Mouse (Mus musculus): ENCODE data around the gene Rnf114. TPM values are rescaled to one million over a fixed set of nuclear protein-coding genes. Genes with fewer than 3 reads are reported as not detected.
A peak's percentile ranks its signal among the peaks of the same experiment; 100 is the strongest.

Gene Rnf114
- polyA plus RNA-seq, 1 experiment from 2014 or later, result 90.8 TPM

DNA sequence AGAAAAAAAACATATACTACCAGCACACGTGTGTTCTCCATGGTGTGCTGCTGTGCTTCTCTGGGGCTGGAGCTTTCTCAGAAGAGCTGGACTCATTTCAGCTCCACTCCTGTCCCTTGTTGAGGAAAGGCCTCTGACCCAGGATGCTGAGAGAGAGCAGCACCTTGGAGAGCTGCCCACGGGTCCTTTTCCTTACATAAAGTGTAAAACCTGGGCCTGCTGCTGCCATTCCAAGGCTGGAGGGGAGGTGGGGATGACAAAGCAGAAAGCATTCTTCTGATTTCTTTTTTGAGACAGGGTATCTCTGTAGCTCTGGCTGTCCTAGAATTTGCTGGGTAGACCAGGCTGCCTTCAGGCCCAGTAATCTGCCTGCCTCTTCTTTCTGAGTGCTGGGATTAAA lies 14.3 kb upstream of the Rnf114 start:
- no peaks in the 10 kb centered on the region for H3K27me3 ChIP-seq
- H3K4me3 ChIP-seq, result no peak overlapping the region
- peaks cover 56% of the 10 kb centered on the region for H3K36me3 ChIP-seq
- no peak overlapping the region for H3K9ac ChIP-seq
- 48% methylated on average over 2 of the region's 2 CpGs for WGBS
- no peaks in the 10 kb centered on the region for H3K9me3 ChIP-seq
- no peak overlapping the region; the same call in 1 of the 2 replicates for H3K27ac ChIP-seq
- no peak for ATAC-seq (ENCODE audit: low FRiP score, low read depth)
- H3K4me1 ChIP-seq, result peaks cover 17% of the 10 kb centered on the region
- no peak overlapping the region for H3K4me2 ChIP-seq (replicated peaks)

GRCm38 (mm10) chr2:167479501-167479900 lies 12.9 kb upstream of the Rnf114 start:
- H3K36me3 ChIP-seq, result peaks cover 56% of the 10 kb centered on the region
- H3K9me3 ChIP-seq, result no peaks in the 10 kb centered on the region
- H3K9ac ChIP-seq, result no peak overlapping the region
- H3K4me2 ChIP-seq (replicated peaks), result no peak overlapping the region
- WGBS, result 95% methylated on average over 1 of the region's 1 CpGs
- no peak overlapping the region for H3K4me3 ChIP-seq
- no peak overlapping the region for H3K27ac ChIP-seq
- H3K27me3 ChIP-seq, result no peaks in the 10 kb centered on the region
- no peak for ATAC-seq (ENCODE audit: low FRiP score, low read depth)
- peaks cover 17% of the 10 kb centered on the region for H3K4me1 ChIP-seq

DNA sequence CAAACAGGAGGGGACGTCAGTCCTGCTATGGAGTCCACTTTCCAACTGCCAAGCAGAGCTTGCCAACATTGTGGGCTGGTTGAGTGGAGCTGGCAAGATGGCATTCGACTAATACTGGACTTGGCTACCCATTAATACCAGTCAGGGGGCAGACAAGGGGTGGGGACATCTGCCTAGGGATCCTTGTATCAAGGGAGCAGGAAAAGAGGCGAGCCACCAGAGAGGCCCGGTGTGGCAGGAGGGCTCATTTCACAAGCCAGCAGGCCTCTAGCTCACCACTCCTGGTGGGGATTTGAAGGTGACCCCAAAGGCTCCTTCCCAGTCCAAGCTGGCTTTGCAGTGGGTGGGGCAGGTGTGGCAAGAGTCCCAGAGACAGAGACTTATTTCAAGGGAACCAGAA lies 9.8 kb upstream of the Rnf114 start:
- Histone ChIP-seq H3K4me3 (no peak overlapping the region), H3K27ac (no peak overlapping the region), H3K4me2 (replicated peaks) (no peak overlapping the region), H3K9me3 (no peaks in the 10 kb centered on the region), H3K27me3 (no peaks in the 10 kb centered on the region), H3K9ac (no peak overlapping the region), H3K4me1 (no peaks in the 10 kb centered on the region), H3K36me3 (peaks cover 68% of the 10 kb centered on the region)
- ATAC-seq (ENCODE audit: low FRiP score, low read depth), result no peak
- WGBS, result 93% methylated on average over 4 of the region's 4 CpGs

- no peak for ATAC-seq (ENCODE audit: low FRiP score, low read depth)
- H3K36me3 ChIP-seq, result peaks cover 69% of the 10 kb centered on the region
- H3K9me3 ChIP-seq, result no peaks in the 10 kb centered on the region
- no peak overlapping the region for H3K4me3 ChIP-seq
- WGBS, result 93% methylated on average over 27 of the region's 27 CpGs
- no peak overlapping the region for H3K27ac ChIP-seq
- no peak overlapping the region for H3K9ac ChIP-seq
- H3K4me2 ChIP-seq (replicated peaks), result no peak overlapping the region
- no peaks in the 10 kb centered on the region for H3K27me3 ChIP-seq
- H3K4me1 ChIP-seq, result no peaks in the 10 kb centered on the region
These were observed 9.2 kb upstream of the Rnf114 start for GRCm38 (mm10) chr2:167483081-167483826.

DNA sequence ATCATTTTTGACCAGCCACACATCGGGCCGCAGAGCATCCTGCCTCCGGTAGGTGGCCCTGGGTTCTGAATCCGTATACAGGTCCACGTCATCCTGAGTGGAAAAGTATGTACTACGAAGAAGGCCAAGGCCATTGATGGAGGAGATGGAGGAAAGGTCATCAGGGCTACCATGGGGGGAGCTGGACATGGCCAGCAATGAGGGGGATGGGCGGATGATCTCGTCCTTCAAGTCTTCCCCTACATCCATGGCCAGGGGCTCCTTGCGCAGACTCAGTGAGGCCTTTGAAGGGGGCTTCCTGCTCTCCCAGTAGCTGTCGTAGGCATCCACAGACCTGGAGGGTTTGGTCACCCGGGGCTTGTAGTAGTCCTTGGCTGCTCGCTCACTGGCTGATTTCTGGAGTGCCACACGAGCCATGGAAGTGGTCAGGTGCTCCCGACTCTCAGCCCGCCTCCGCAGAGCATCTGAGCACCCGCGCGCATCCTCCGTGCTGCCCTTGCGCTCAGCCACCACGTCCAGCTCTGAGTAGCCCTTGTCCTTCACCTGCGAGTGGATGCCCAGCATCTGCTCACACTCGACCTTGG lies 8.5 kb upstream of the Rnf114 start:
- ATAC-seq (ENCODE audit: low FRiP score, low read depth), result no peak
- no peaks in the 10 kb centered on the region for H3K27me3 ChIP-seq
- H3K9me3 ChIP-seq, result no peaks in the 10 kb centered on the region
- no peak overlapping the region for H3K27ac ChIP-seq
- 94% methylated on average over 24 of the region's 24 CpGs for WGBS
- H3K9ac ChIP-seq, result no peak overlapping the region
- H3K36me3 ChIP-seq, result peaks cover 74% of the 10 kb centered on the region
- H3K4me3 ChIP-seq, result no peak overlapping the region
- no peaks in the 10 kb centered on the region for H3K4me1 ChIP-seq
- H3K4me2 ChIP-seq (replicated peaks), result no peak overlapping the region

GRCm38 (mm10) chr2:167484932-167485331 lies 7.5 kb upstream of the Rnf114 start:
- Histone ChIP-seq H3K36me3 (peaks cover 71% of the 10 kb centered on the region), H3K4me3 (no peak overlapping the region), H3K27ac (no peak overlapping the region), H3K27me3 (no peaks in the 10 kb centered on the region), H3K9me3 (no peaks in the 10 kb centered on the region), H3K4me2 (replicated peaks) (no peak overlapping the region), H3K9ac (no peak overlapping the region), H3K4me1 (no peaks in the 10 kb centered on the region)
- no peak for ATAC-seq (ENCODE audit: low FRiP score, low read depth)
- WGBS, result 90% methylated on average over 11 of the region's 11 CpGs

- no peak overlapping the region for H3K27ac ChIP-seq
- H3K4me3 ChIP-seq, result no peak overlapping the region
- H3K4me2 ChIP-seq (replicated peaks), result no peak overlapping the region
- no peak for ATAC-seq (ENCODE audit: low FRiP score, low read depth)
- peaks cover 7% of the 10 kb centered on the region for H3K4me1 ChIP-seq
- H3K9ac ChIP-seq, result no peak overlapping the region
- 84% methylated on average over 7 of the region's 7 CpGs for WGBS
- H3K36me3 ChIP-seq, result peaks cover 65% of the 10 kb centered on the region
- no peaks in the 10 kb centered on the region for H3K9me3 ChIP-seq
- no peaks in the 10 kb centered on the region for H3K27me3 ChIP-seq
These were observed 6.7 kb upstream of the Rnf114 start for GRCm38 (mm10) chr2:167485501-167486377.

- Histone ChIP-seq H3K27ac (no peak overlapping the region), H3K4me2 (replicated peaks) (no peak overlapping the region), H3K36me3 (peaks cover 60% of the 10 kb centered on the region), H3K4me3 (no peak overlapping the region), H3K27me3 (no peaks in the 10 kb centered on the region), H3K9ac (no peak overlapping the region), H3K9me3 (no peaks in the 10 kb centered on the region), H3K4me1 (peaks cover 16% of the 10 kb centered on the region)
- ATAC-seq (ENCODE audit: low FRiP score, low read depth), result no peak
- WGBS, result 87% methylated on average over 4 of the region's 4 CpGs
These were observed 5.9 kb upstream of the Rnf114 start for GRCm38 (mm10) chr2:167486573-167486972.

- ATAC-seq (ENCODE audit: low FRiP score, low read depth), result no peak
These were observed 4.9 kb upstream of the Rnf114 start for GRCm38 (mm10) chr2:167487551-167487950.

DNA sequence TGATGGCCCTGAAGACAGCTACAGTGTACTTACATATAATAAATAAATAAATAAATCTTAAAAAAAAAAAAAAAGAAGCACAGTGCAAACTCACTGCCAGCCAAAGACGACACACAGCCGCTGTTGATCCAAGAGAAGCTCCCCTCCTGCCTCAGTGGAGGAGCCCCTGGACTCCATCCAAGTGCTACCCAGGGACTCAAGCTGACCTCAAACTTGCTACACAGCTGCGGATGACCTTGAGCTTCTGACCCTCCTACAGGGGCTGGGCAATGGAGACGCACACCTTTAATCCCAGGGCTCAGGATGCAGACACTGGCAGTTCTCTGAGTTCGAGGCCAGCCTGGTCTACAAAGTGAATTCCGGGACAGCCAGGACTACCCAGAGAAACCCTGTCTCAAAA lies 4.5 kb upstream of the Rnf114 start:
- H3K27me3 ChIP-seq, result no peaks in the 10 kb centered on the region
- H3K4me1 ChIP-seq, result peaks cover 22% of the 10 kb centered on the region
- no peak for ATAC-seq (ENCODE audit: low FRiP score, low read depth)
- no peak overlapping the region for H3K4me3 ChIP-seq
- H3K27ac ChIP-seq, result no peak overlapping the region
- H3K4me2 ChIP-seq (replicated peaks), result no peak overlapping the region
- H3K36me3 ChIP-seq, result peaks cover 50% of the 10 kb centered on the region
- H3K9me3 ChIP-seq, result no peaks in the 10 kb centered on the region
- WGBS, result 92% methylated on average over 6 of the region's 6 CpGs
- no peak overlapping the region for H3K9ac ChIP-seq

More at GRCm38 (mm10) chr2:167487551-167487950, 4.9 kb upstream of the Rnf114 start:
- peaks cover 22% of the 10 kb centered on the region for H3K4me1 ChIP-seq
- H3K27me3 ChIP-seq, result no peaks in the 10 kb centered on the region
- no peak overlapping the region for H3K4me2 ChIP-seq (replicated peaks)
- no peak overlapping the region for H3K27ac ChIP-seq
- no peaks in the 10 kb centered on the region for H3K9me3 ChIP-seq
- H3K4me3 ChIP-seq, result no peak overlapping the region
- no peak overlapping the region for H3K9ac ChIP-seq
- WGBS, result 94% methylated on average over 6 of the region's 6 CpGs
- peaks cover 55% of the 10 kb centered on the region for H3K36me3 ChIP-seq

DNA sequence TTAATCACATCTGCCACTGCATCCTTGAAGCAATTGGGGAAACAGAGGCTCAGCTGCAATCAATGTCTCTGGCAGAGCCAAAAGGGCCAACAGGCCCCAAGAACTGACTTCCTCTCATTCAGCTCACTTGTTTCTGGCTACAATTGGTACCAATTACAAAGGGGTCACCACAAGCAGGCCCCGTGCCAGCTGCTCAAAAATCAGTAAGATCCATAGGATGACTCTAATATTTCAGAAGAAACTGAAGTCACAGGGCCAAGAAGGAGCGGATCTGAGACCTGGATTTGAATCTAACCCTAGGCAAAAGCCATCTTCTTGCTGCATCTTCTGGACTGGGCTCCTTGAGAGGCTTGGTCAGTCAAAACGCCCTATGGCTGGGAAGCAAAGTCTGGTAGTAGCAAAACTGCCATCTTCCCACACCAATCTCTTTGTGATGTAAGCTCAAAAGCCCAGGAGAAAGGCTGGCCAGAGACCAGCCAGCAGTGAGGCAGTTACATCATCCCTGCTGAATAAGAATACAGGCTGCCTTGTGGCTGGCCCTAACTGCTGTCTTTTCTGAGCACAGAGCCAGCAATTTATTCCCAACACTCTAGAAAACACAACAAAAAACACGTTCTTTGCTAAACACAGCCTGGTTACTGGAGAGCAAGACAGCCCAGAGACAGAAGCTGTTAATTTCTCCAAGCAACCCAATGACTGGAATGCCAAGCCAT lies 1.5 kb upstream of the Rnf114 start:
- Histone ChIP-seq H3K27me3 (no peaks in the 10 kb centered on the region), H3K36me3 (peaks cover 30% of the 10 kb centered on the region), H3K9me3 (no peaks in the 10 kb centered on the region), H3K4me2 (replicated peaks) (peak overlapping the region; percentile 98), H3K4me1 (peaks cover 28% of the 10 kb centered on the region), H3K9ac (peak overlapping the region; percentile 95), H3K4me3 (peak overlapping the region; percentile 100), H3K27ac (0 out of 2 replicates have a peak overlapping the region, but pooled peaks have one; percentile 6)
- 74% methylated on average over 4 of the region's 4 CpGs for WGBS
- ATAC-seq (ENCODE audit: low FRiP score, low read depth), result no peak

All from limb, embryonic 13.5 days (tissue).